Comparison of ENCODE assay signal across 8 mouse cellular contexts in the genomic region with DNA sequence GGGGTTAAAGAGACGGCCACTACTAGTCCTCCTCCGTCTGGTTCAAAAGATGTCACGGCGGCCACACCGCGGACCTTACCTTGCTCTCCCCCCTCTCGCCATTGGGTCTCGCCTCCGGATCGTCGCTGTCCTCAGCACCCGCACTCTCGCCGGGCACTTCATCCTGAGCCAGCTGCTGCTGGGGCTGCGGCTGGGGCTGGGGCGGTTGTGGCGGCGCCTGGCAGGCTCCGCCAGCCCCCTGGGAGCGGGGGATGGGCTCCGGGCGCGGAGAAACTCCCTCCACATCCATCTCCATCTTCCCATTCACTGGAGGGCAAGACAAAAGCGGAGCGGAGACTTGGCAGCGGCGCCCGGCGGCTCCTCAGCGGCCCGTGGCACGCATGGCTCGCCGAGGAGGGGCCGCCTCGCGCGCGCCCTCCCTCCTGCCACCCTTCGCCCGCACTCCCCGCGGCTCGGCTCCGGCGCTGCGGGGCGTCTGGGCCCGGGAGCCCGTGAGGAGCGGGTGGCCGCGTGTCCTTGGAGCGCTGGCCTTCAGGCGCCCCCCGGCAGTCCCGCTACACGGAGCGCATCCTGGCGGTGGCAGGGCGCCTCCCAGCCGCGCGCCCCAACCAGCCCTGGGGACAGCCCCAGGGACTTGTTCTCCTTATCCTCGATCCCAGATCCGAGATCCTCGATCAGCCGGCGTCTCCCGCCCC.
DNase-seq lines count a peak whose midpoint lies in the region; ATAC-seq and TF ChIP-seq lines count a peak whose summit lies in the region.

No protein-coding gene starts in this region.

- peak overlapping the region; percentile 84 for H3K4me2 ChIP-seq in heart, embryonic 11.5 days

- no peak overlapping the region for H3K9ac ChIP-seq in heart, embryonic 11.5 days (ENCODE audit: low read depth, low read length)

- H3K27ac ChIP-seq in heart, embryonic 11.5 days (ENCODE audit: low read depth, low read length): no peak overlapping the region
- H3K27ac ChIP-seq in small intestine, adult 2 months (ENCODE audit: insufficient read depth, low read depth, low read length): no peak overlapping the region

- no peak for TF ChIP-seq CTCF in small intestine, adult 2 months (IDR thresholded peaks at IDR 0.05; ENCODE audit: extremely low read depth, insufficient read length, insufficient replicate concordance, low read depth, low read length)

- peak; percentile 59 for ATAC-seq in heart, embryonic 11.5 days (replicated peaks; ENCODE audit: insufficient number of reproducible peaks, low FRiP score, low TSS enrichment)
- ATAC-seq in megakaryocyte-erythroid progenitor cell, adult 5-6 weeks (replicated peaks; ENCODE audit: low FRiP score, low TSS enrichment, poor library complexity, severe bottlenecking): 0 out of 2 replicates have a peak, but pooled peaks have one; percentile 59

- H3K36me3 ChIP-seq in heart, embryonic 11.5 days (ENCODE audit: control insufficient read depth, insufficient read depth, low read length): no peaks in the 10 kb centered on the region
- no peaks in the 10 kb centered on the region for H3K36me3 ChIP-seq in small intestine, adult 2 months (ENCODE audit: control insufficient read depth, insufficient read depth, low read length)

- DNase-seq in urinary bladder, adult 2 months (ENCODE audit: low spot score): peak; percentile 22
- DNase-seq in urinary bladder, postnatal 10 days (ENCODE audit: low spot score): no peak
- DNase-seq in embryo, embryonic 10 days (ENCODE audit: low spot score): peak; percentile 65
- DNase-seq in layer of hippocampus, postnatal 36 days: peak; percentile 27 to 36
- DNase-seq in spleen, postnatal 36 days (ENCODE audit: low spot score in 2 of 2): no peak

- peak overlapping the region; percentile 49 for H3K4me3 ChIP-seq in heart, embryonic 11.5 days (ENCODE audit: low read depth, low read length)
- peak overlapping the region; percentile 54 for H3K4me3 ChIP-seq in small intestine, adult 2 months (ENCODE audit: low read depth, low read length)

- no peaks in the 10 kb centered on the region for H3K4me1 ChIP-seq in heart, embryonic 11.5 days (ENCODE audit: control insufficient read depth, insufficient read depth, low read length)
- no peaks in the 10 kb centered on the region for H3K4me1 ChIP-seq in small intestine, adult 2 months (ENCODE audit: control insufficient read depth, insufficient read depth, insufficient read length, low read length)

- 0% methylated on average over 51 of the region's 70 CpGs for WGBS in heart, embryonic 11.5 days (ENCODE audit: insufficient replicate concordance)
- WGBS in small intestine, adult 2 months: 3% methylated on average over 67 of the region's 70 CpGs

- peaks cover 44% of the 10 kb centered on the region for H3K27me3 ChIP-seq in heart, embryonic 11.5 days (ENCODE audit: control insufficient read depth, insufficient read depth, low read length)
- peaks cover 6% of the 10 kb centered on the region for H3K27me3 ChIP-seq in small intestine, adult 2 months (ENCODE audit: control insufficient read depth, insufficient read depth, low read length)

- TF ChIP-seq POLR2A in small intestine, adult 2 months (IDR thresholded peaks at IDR 0.05; ENCODE audit: low read depth, low read length): no peak

- no peaks in the 10 kb centered on the region for H3K9me3 ChIP-seq in heart, embryonic 11.5 days (replicated peaks; ENCODE audit: control insufficient read depth, low read length)

Comparison
In these comparisons a context has a peak if more than half of its experiments do, and no peak if none do; other contexts are left out.
1. DNase-seq: peak in urinary bladder, adult 2 months (single experiment), embryo, embryonic 10 days (single experiment) and layer of hippocampus, postnatal 36 days (2 of 2); none in urinary bladder, postnatal 10 days (single experiment) and spleen, postnatal 36 days (0 of 2).